Mouse (Mus musculus) liver, postnatal 0 days (tissue): ENCODE results near the gene Bcl6b. TPM values are rescaled to one million over a fixed set of nuclear protein-coding genes. Genes with fewer than 3 reads are reported as not detected.

Experiments used
- ATAC-seq: fragments of 200-750 bp; cut with Nextera tagmentation; 2 replicates; pipeline ENCODE4 v1.8.0; 2017; ENCODE audit warnings: mild to moderate bottlenecking, moderate library complexity
- DNase-seq: peaks from one replicate; pipeline ENCODE4 v3.0.0-alpha.2; 2016
- H3K27ac ChIP-seq: fragments of 300-500 bp; sonication (generic); 2 replicates; pipeline ENCODE4 v1.5.1; 2014; ENCODE audit warnings: antibody characterized with exemption, moderate library complexity, mild to moderate bottlenecking, low read depth
- H3K27me3 ChIP-seq: fragments of 300-500 bp; sonication (generic); 2 replicates; pipeline ENCODE4 v1.6.1; 2014; ENCODE audit warnings: low read length, control low read depth, mixed read lengths; ENCODE audit not compliant: insufficient read depth
- H3K36me3 ChIP-seq: fragments of 300-500 bp; sonication (generic); replicated peaks from 2 replicates; pipeline ENCODE4 v1.6.1; 2014; ENCODE audit warnings: mild to moderate bottlenecking, control low read depth, low read length, moderate library complexity, mixed read lengths; ENCODE audit not compliant: insufficient read depth
- H3K4me1 ChIP-seq: fragments of 300-500 bp; sonication (generic); 2 replicates; pipeline ENCODE4 v1.6.1; 2014; ENCODE audit warnings: antibody characterized with exemption, mild to moderate bottlenecking, control low read depth; ENCODE audit not compliant: insufficient read depth
- H3K4me2 ChIP-seq: fragments of 300-500 bp; sonication (generic); 2 replicates; pipeline ENCODE4 v1.6.1; 2014; ENCODE audit warnings: low read depth, mild to moderate bottlenecking, low read length, moderate library complexity, mixed read lengths
- H3K4me3 ChIP-seq: fragments of 300-500 bp; sonication (generic); 2 replicates; pipeline ENCODE4 v1.5.1; 2014; ENCODE audit warnings: low read depth, low read length
- H3K9ac ChIP-seq: fragments of 300-500 bp; sonication (generic); replicated peaks from 2 replicates; pipeline ENCODE4 v1.6.1; 2014; ENCODE audit warnings: mild to moderate bottlenecking, moderate library complexity
- H3K9me3 ChIP-seq: fragments of 300-500 bp; sonication (generic); 2 replicates; pipeline ENCODE4 v1.6.1; 2016; ENCODE audit warnings: mild to moderate bottlenecking, control low read depth, low read length, mixed read lengths
- CTCF ChIP-seq: sonication (generic); IDR thresholded peaks from 2 replicates; pipeline ENCODE4 v1.5.1; 2016; ENCODE audit warnings: antibody characterized with exemption, low read depth
- EP300 ChIP-seq: IDR thresholded peaks from 2 replicates; pipeline ENCODE4 v1.6.1; 2016; ENCODE audit warnings: antibody characterized with exemption, low read depth, mild to moderate bottlenecking
- WGBS: fragments of 180-500 bp; shearing (Covaris S2); extraction: QIAGEN DNeasy Blood & Tissue Kit; methylation state at CpG from one replicate; pipeline ENCODE4 v1.1.7; 2014; ENCODE audit not compliant: insufficient replicate concordance; 5-methylcytosine and 5-hydroxymethylcytosine counted together
- polyA plus RNA-seq: library from polyadenylated mRNA; unstranded; fragments of >200 nt; fragmentation: Nextera tagmentation; extraction: Ambion mirVana; gene quantifications from 2 replicates; pipeline ENCODE4 v1.2.1, GENCODE M21; 2015

The Bcl6b gene
- polyA plus RNA-seq, 1 experiment from 2014 or later, result 1.8 TPM

- Histone ChIP-seq H3K4me1 (peaks cover 16% of the 10 kb centered on the region), H3K36me3 (no peaks in the 10 kb centered on the region), H3K27me3 (peaks cover 35% of the 10 kb centered on the region), H3K9me3 (no peaks in the 10 kb centered on the region), H3K9ac (no peak overlapping the region), H3K4me2 (peak overlapping the region; percentile 64; the same call in 1 of the 2 replicates), H3K27ac (no peak overlapping the region), H3K4me3 (no peak overlapping the region)
- peak; percentile 78 for TF ChIP-seq CTCF
- no peak for TF ChIP-seq EP300
- DNase-seq, result peak; percentile 74
- peak; percentile 24; the same call in 1 of the 2 replicates for ATAC-seq
- WGBS, result 5% methylated on average over 9 of the region's 9 CpGs
Measured at GRCm38 (mm10) chr11:70212896-70213295, 16.7 kb downstream of the Bcl6b start.

GRCm38 (mm10) chr11:70212423-70212822 is 17.2 kb downstream of the Bcl6b start, which contains the start of gene Slc16a11:
Gene Slc16a11, plus strand, starts transcription at chr11:70212752.
- no peak within 1 kb of the TSS for H3K27ac ChIP-seq
- no peak within 1 kb of the TSS for H3K9ac ChIP-seq
- H3K27me3 ChIP-seq, result peaks cover 35% of the 10 kb centered on the region
- peaks cover 16% of the 10 kb centered on the region for H3K4me1 ChIP-seq
- TF ChIP-seq CTCF (no peak), EP300 (no peak)
- DNase-seq (no peak), ATAC-seq (no peak)
- no peaks in the 10 kb centered on the region for H3K9me3 ChIP-seq
- H3K36me3 ChIP-seq, result no peaks in the 10 kb centered on the region
- peak within 1 kb of the TSS; percentile 64 for H3K4me2 ChIP-seq
- peak within 1 kb of the TSS; percentile 32; the same call in 1 of the 2 replicates for H3K4me3 ChIP-seq
- WGBS, result 70% methylated on average over 6 of the region's 6 CpGs

GRCm38 (mm10) chr11:70211972-70212371 is 17.6 kb downstream of the Bcl6b start:
- Histone ChIP-seq H3K9me3 (no peaks in the 10 kb centered on the region), H3K27ac (no peak overlapping the region), H3K4me1 (peaks cover 16% of the 10 kb centered on the region), H3K4me3 (no peak overlapping the region), H3K36me3 (no peaks in the 10 kb centered on the region), H3K4me2 (no peak overlapping the region), H3K9ac (no peak overlapping the region), H3K27me3 (peaks cover 35% of the 10 kb centered on the region)
- ATAC-seq (no peak), DNase-seq (no peak)
- WGBS, result 85% methylated on average over 6 of the region's 6 CpGs
- TF ChIP-seq EP300, result no peak
- TF ChIP-seq CTCF, result no peak

GRCm38 (mm10) chr11:70210681-70211080 is 18.9 kb downstream of the Bcl6b start:
- no peak for ATAC-seq
- DNase-seq, result no peak
- H3K27ac ChIP-seq, result no peak overlapping the region
- no peak overlapping the region for H3K9ac ChIP-seq
- H3K4me2 ChIP-seq, result no peak overlapping the region
- H3K36me3 ChIP-seq, result no peaks in the 10 kb centered on the region
- peaks cover 27% of the 10 kb centered on the region for H3K27me3 ChIP-seq
- no peaks in the 10 kb centered on the region for H3K9me3 ChIP-seq
- 92% methylated on average over 2 of the region's 2 CpGs for WGBS
- TF ChIP-seq CTCF (no peak), EP300 (no peak)
- H3K4me3 ChIP-seq, result no peak overlapping the region
- peaks cover 16% of the 10 kb centered on the region for H3K4me1 ChIP-seq

GRCm38 (mm10) chr11:70208778-70209388 is 20.7 kb downstream of the Bcl6b start:
- H3K4me3 ChIP-seq, result no peak overlapping the region
- TF ChIP-seq EP300 (no peak), CTCF (no peak)
- H3K4me2 ChIP-seq, result no peak overlapping the region
- H3K4me1 ChIP-seq, result peaks cover 7% of the 10 kb centered on the region
- peaks cover 9% of the 10 kb centered on the region for H3K27me3 ChIP-seq
- H3K9me3 ChIP-seq, result no peaks in the 10 kb centered on the region
- no peak for DNase-seq
- 57% methylated on average over 5 of the region's 5 CpGs for WGBS
- no peak overlapping the region for H3K27ac ChIP-seq
- H3K9ac ChIP-seq, result no peak overlapping the region
- ATAC-seq, result peak; percentile 74
- H3K36me3 ChIP-seq, result no peaks in the 10 kb centered on the region

GRCm38 (mm10) chr11:70207283-70207682 is 22.3 kb downstream of the Bcl6b start:
- Histone ChIP-seq H3K9me3 (no peaks in the 10 kb centered on the region), H3K36me3 (no peaks in the 10 kb centered on the region), H3K27ac (no peak overlapping the region), H3K4me2 (no peak overlapping the region), H3K4me1 (peaks cover 3% of the 10 kb centered on the region; the same call in 1 of the 2 replicates), H3K27me3 (no peaks in the 10 kb centered on the region), H3K4me3 (no peak overlapping the region), H3K9ac (no peak overlapping the region)
- ATAC-seq (no peak), DNase-seq (no peak)
- 79% methylated on average over 7 of the region's 7 CpGs for WGBS
- TF ChIP-seq CTCF, result no peak
- TF ChIP-seq EP300, result no peak
